Mouse (Mus musculus) hindbrain, embryonic 12.5 days (tissue): ENCODE data around the gene Rhou. TPM values are rescaled to one million over a fixed set of nuclear protein-coding genes. Genes with fewer than 3 reads are reported as not detected.

Source experiments
- ATAC-seq: fragments of 200-750 bp; cut with Nextera tagmentation; 2 replicates; pipeline ENCODE4 v1.8.0; 2017; ENCODE audit warnings: moderate TSS enrichment; ENCODE audit not compliant: low FRiP score
- H3K27ac ChIP-seq: fragments of 300-500 bp; sonication (generic); 2 replicates; pipeline ENCODE4 v1.5.1; 2016; ENCODE audit warnings: mild to moderate bottlenecking
- H3K27me3 ChIP-seq: fragments of 300-500 bp; sonication (generic); 2 replicates; pipeline ENCODE4 v1.6.1; 2016; ENCODE audit warnings: mild to moderate bottlenecking
- H3K36me3 ChIP-seq: fragments of 300-500 bp; sonication (generic); 2 replicates; pipeline ENCODE4 v1.6.1; 2016; ENCODE audit warnings: mild to moderate bottlenecking
- H3K4me1 ChIP-seq: fragments of 300-500 bp; sonication (generic); 2 replicates; pipeline ENCODE4 v1.6.1; 2016
- H3K4me2 ChIP-seq: fragments of 300-500 bp; sonication (generic); replicated peaks from 2 replicates; pipeline ENCODE4 v1.6.1; 2016; ENCODE audit warnings: mild to moderate bottlenecking
- H3K4me3 ChIP-seq: fragments of 300-500 bp; sonication (generic); 2 replicates; pipeline ENCODE4 v1.5.1; 2016; ENCODE audit warnings: mild to moderate bottlenecking
- H3K9ac ChIP-seq: fragments of 300-500 bp; sonication (generic); 2 replicates; pipeline ENCODE4 v1.6.1; 2016; ENCODE audit warnings: mild to moderate bottlenecking, moderate library complexity
- H3K9me3 ChIP-seq: fragments of 300-500 bp; sonication (generic); replicated peaks from 2 replicates; pipeline ENCODE4 v1.6.1; 2016; ENCODE audit warnings: mild to moderate bottlenecking
- WGBS: fragments of 180-500 bp; shearing (Covaris S2); methylation state at CpG from one replicate; pipeline ENCODE4 v1.1.7; 2016; 5-methylcytosine and 5-hydroxymethylcytosine counted together
- polyA plus RNA-seq: library from polyadenylated mRNA; unstranded; fragments of >200 nt; fragmentation: Nextera tagmentation; extraction: Ambion mirVana; gene quantifications from 2 replicates; pipeline ENCODE4 v1.2.1, GENCODE M21; 2016

Rhou gene
- polyA plus RNA-seq, 1 experiment from 2014 or later = 11.6 TPM

GRCm38 (mm10) chr8:123708729-123709128 is 55.0 kb downstream of the Rhou start:
- whole genome bisulfite sequencing = 85% methylated on average over 8 of the region's 8 CpGs
- ATAC-seq = no peak
- no peak overlapping the region for H3K9ac ChIP-seq
- no peaks in the 10 kb centered on the region for H3K27me3 ChIP-seq
- no peak overlapping the region for H3K27ac ChIP-seq
- no peaks in the 10 kb centered on the region for H3K9me3 ChIP-seq
- no peak overlapping the region for H3K4me3 ChIP-seq
- no peak overlapping the region for H3K4me2 ChIP-seq
- H3K36me3 ChIP-seq = no peaks in the 10 kb centered on the region
- H3K4me1 ChIP-seq = peaks cover 5% of the 10 kb centered on the region; the same call in 1 of the 2 replicates

DNA sequence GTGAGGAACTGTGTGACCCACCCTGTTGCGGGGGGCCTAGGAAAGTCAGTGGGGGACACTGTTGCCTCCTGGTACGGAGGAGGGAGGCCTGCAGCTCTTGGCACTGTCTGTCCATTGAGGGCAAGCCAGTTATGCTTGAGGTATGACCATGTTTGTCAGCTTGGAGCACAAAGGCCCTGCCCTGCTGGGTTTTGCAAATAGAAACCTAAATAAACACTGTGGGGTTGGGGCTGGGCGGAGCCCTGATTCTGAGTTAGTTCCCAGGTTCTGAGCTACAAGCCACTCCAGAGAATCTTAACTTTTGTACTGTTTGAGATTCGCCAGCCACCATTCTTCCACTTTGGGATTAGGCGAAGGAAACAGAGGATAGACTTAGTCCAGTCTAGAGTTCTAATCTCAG is 56.6 kb downstream of the Rhou start:
- no peak overlapping the region for H3K9ac ChIP-seq
- no peak overlapping the region for H3K27ac ChIP-seq
- H3K9me3 ChIP-seq = no peaks in the 10 kb centered on the region
- no peak for ATAC-seq
- H3K4me1 ChIP-seq = peaks cover 5% of the 10 kb centered on the region; the same call in 1 of the 2 replicates
- no peak overlapping the region for H3K4me3 ChIP-seq
- H3K27me3 ChIP-seq = no peaks in the 10 kb centered on the region
- H3K4me2 ChIP-seq = no peak overlapping the region
- WGBS = 88% methylated on average over 5 of the region's 5 CpGs
- H3K36me3 ChIP-seq = no peaks in the 10 kb centered on the region

Other genes with a start within 250 kb of the Rhou start
- 0.09 and 0.20 TPM in 2 replicates for gene Mc1r, start 246.8 kb upstream of the Rhou start, polyA plus RNA-seq
- gene Tubb3, start 242.5 kb upstream of the Rhou start, polyA plus RNA-seq = 1,043 and 1,050 TPM in 2 replicates
- gene Def8, start 230.4 kb upstream of the Rhou start, polyA plus RNA-seq = 40.1 and 42.5 TPM in 2 replicates
- gene Afg3l1, start 176.0 kb upstream of the Rhou start, polyA plus RNA-seq = 64.7 and 66.5 TPM in 2 replicates
- gene Dbndd1, start 138.5 kb upstream of the Rhou start, polyA plus RNA-seq = 48.0 and 48.8 TPM in 2 replicates
- gene Gas8, start 135.1 kb upstream of the Rhou start, polyA plus RNA-seq = 41.7 and 44.6 TPM in 2 replicates
- gene Rab4a, start 152.1 kb downstream of the Rhou start, polyA plus RNA-seq = 61.0 and 61.2 TPM in 2 replicates
- gene Ccsap, start 206.3 kb downstream of the Rhou start, polyA plus RNA-seq = 6.8 and 8.0 TPM in 2 replicates
- gene Acta1, start 240.8 kb downstream of the Rhou start, polyA plus RNA-seq = 9.8 and 47.5 TPM in 2 replicates